Mouse (Mus musculus) hematopoietic multipotent progenitor cell, adult 10-12 weeks (in vitro differentiated cells): ENCODE measurements around the gene 2810006K23Rik. TPM values are rescaled to one million over a fixed set of nuclear protein-coding genes. Genes with fewer than 3 reads are reported as not detected.

Experiments used
- polyA plus RNA-seq: library from polyadenylated mRNA; stranded (reverse); fragments of >175 nt; gene quantifications from 2 replicates; pipeline ENCODE4 v1.2.3, GENCODE M21; 2012; ENCODE audit warnings: low replicate concordance

2810006K23Rik gene
- polyA plus RNA-seq = 1.3 and 5.6 TPM in 2 replicates

DNA sequence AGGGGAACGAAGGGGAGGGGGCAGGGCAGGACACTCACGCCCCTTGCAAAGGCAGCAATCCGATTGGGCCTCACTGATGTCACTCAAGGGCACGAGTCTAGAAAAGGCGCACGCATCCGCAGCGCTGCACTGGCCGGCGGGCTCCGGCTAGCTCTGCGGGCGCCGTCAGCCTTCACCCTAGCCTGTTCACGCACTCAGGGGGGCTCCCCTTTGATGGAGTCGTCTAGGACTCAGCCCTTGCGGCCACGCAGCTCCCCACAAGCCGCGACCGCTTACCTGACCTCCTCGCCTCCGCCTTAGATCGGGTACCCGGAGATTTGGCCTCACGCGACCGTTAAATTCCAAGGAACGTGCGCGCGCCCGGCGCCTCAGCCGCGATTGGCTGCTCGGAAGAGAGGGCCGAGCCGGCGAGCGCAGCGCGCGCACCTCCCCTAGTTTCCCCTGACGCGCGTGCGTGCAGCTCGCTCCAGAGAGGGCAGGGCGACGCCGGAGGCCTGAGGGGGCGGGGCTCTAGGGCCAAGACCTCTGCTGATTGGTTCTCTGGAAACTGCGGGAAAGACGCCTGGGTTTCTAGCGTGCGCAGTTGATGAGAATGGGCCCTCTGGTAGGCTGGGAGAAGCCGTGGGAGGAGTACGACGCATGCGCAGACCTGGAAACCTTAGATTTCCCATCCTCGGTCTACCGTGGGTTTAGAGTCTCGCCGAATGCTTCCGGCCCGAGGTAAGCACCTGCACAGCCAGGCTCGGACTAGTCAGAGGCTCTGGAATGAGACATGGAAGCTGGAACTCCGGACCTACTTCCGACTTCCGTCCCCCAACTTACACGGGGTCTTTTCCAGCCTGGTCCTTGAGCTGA, at the start of gene 2810006K23Rik, which contains the start of gene Mphosph9:
Gene 2810006K23Rik, plus strand, starts transcription at position 580 of the 855 bp plus-strand sequence.
Gene Mphosph9, minus strand, starts transcription at position 463 of the 855 bp plus-strand sequence.

DNA sequence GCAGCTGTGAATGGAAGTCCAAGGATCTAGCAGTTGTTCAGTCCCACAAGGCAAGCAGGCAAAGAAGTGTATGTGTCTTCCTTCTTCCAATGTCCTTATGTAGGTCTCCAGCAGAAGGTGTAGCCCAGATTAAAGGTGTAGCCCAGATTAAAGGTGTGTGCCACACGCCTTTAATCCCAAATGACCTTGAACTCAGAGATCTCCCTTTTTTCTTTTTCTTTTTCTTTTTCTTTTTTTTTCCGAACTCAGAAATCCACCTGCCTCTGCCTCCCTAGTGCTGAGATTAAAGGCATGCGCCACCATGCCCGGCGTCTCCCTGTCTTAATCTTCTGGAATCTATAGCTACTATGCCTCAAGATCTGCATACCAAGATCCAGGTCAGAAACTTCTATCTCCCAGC, 35.1 kb downstream of the 2810006K23Rik start, which contains the start of gene Cdk2ap1:
Gene Cdk2ap1, minus strand, starts transcription at position 101 of the 400 bp plus-strand sequence.

Other genes starting within 250 kb of the 2810006K23Rik start
- gene Abcb9, start 232.3 kb upstream of the 2810006K23Rik start, polyA plus RNA-seq = 14.4 and 20.3 TPM in 2 replicates
- 48.9 and 92.4 TPM in 2 replicates for gene Ogfod2, start 215.8 kb upstream of the 2810006K23Rik start, polyA plus RNA-seq
- gene Arl6ip4, start 212.0 kb upstream of the 2810006K23Rik start, polyA plus RNA-seq = 61.9 and 70.4 TPM in 2 replicates
- gene Pitpnm2, start 78.3 kb upstream of the 2810006K23Rik start, polyA plus RNA-seq = 61.4 and 81.9 TPM in 2 replicates
- gene Mphosph9, start 117 bp upstream of the 2810006K23Rik start, polyA plus RNA-seq = 2.8 and 7.4 TPM in 2 replicates
- 84.3 and 115 TPM in 2 replicates for gene Cdk2ap1, start 35.0 kb downstream of the 2810006K23Rik start, polyA plus RNA-seq
- gene Sbno1, start 97.9 kb downstream of the 2810006K23Rik start, polyA plus RNA-seq = 19.3 and 24.4 TPM in 2 replicates
- 48.2 and 82.2 TPM in 2 replicates for gene Kmt5a, start 111.8 kb downstream of the 2810006K23Rik start, polyA plus RNA-seq
- 43.6 and 83.7 TPM in 2 replicates for gene Rilpl2, start 150.3 kb downstream of the 2810006K23Rik start, polyA plus RNA-seq
- gene Snrnp35, start 155.0 kb downstream of the 2810006K23Rik start, polyA plus RNA-seq = 9.6 and 10.5 TPM in 2 replicates
- 4.5 and 14.1 TPM in 2 replicates for gene Rilpl1, start 203.3 kb downstream of the 2810006K23Rik start, polyA plus RNA-seq
- gene Tmed2, start 212.6 kb downstream of the 2810006K23Rik start, polyA plus RNA-seq = 71.7 and 173 TPM in 2 replicates
- 21.2 and 26.4 TPM in 2 replicates for gene Ddx55, start 224.8 kb downstream of the 2810006K23Rik start, polyA plus RNA-seq